Mouse (Mus musculus) embryonic stem cell, embryonic (primary cell): ENCODE data around the gene Tas2r106.

Source experiments
- CTCF ChIA-PET, 4 experiments: fragments of 300-600 bp in 2 of 4; fragments of 350-600 bp in 2 of 4; sonication (Branson Sonifier 250); formaldehyde crosslinking; loops; one replicate each; lab custom pipeline; 2022; ENCODE audit warnings: inconsistent platforms in 2 of 4; lab: Charles Lee
- POLR2A ChIA-PET, 4 experiments: fragments of 300-600 bp in 2 of 4; fragments of 350-600 bp in 2 of 4; sonication (Branson Sonifier 250); formaldehyde crosslinking; loops; one replicate each; lab custom pipeline; 2022; ENCODE audit warnings: antibody characterized with exemption in 4 of 4, inconsistent platforms in 1 of 4; lab: Charles Lee

Gene Tas2r106

GRCm38 (mm10) chr6:131678786-131679185 is at the start of gene Tas2r106:
Tas2r106 (minus strand) TSS chr6:131678886.
- ChIA-PET POLR2A (no interaction called here), CTCF (interaction anchor here in 1 of 4 experiments (0.6 kb wide), 1 partner anchor 54 kb away, joined by 3 read pairs; no protein-coding TSS in a partner anchor)

GRCm38 (mm10) chr6:131712803-131713202 is 34.1 kb upstream of the Tas2r106 start:
- ChIA-PET POLR2A (no interaction called here), CTCF (no interaction called here)

GRCm38 (mm10) chr6:131689963-131690362 is 11.3 kb upstream of the Tas2r106 start, which contains the start of gene Tas2r114:
Tas2r114 (minus strand) TSS chr6:131690063.
- POLR2A ChIA-PET, result no interaction called here
- CTCF ChIA-PET, result no interaction called here

GRCm38 (mm10) chr6:131687395-131687794 is 8.7 kb upstream of the Tas2r106 start, which contains the start of gene Tas2r105:
Tas2r105 (minus strand) TSS chr6:131687495.
- ChIA-PET CTCF (no interaction called here), POLR2A (no interaction called here)

GRCm38 (mm10) chr6:131685644-131686043 is 7.0 kb upstream of the Tas2r106 start, which contains the start of gene Tas2r104:
Tas2r104 (minus strand) TSS chr6:131685744.
- ChIA-PET POLR2A (interaction anchor here in 1 of 4 experiments (0.7 kb wide), 1 partner anchor 8 kb away, joined by 5 read pairs; no protein-coding TSS in a partner anchor), CTCF (no interaction called here)

GRCm38 (mm10) chr6:131660049-131660448 is 18.6 kb downstream of the Tas2r106 start, which contains the start of gene Tas2r107:
Tas2r107 (minus strand) TSS chr6:131660149.
- POLR2A ChIA-PET, result no interaction called here
- CTCF ChIA-PET, result no interaction called here

- CTCF ChIA-PET, result no interaction called here
Observed at GRCm38 (mm10) chr6:131630812-131631211, 47.9 kb downstream of the Tas2r106 start, which contains the start of gene Tas2r130. Tas2r130 (minus strand) TSS chr6:131630912.

More at GRCm38 (mm10) chr6:131630812-131631211, 47.9 kb downstream of the Tas2r106 start, which contains the start of gene Tas2r130:
- POLR2A ChIA-PET, result no interaction called here
